ENCODE assay signal across 25 mouse cellular contexts in genomic region chr1:135005696-135006095, GRCm38 (mm10). TPM values are rescaled to one million over a fixed set of nuclear protein-coding genes. Genes with fewer than 3 reads are reported as not detected.
DNase-seq lines count a peak whose midpoint lies in the region; ATAC-seq and TF ChIP-seq lines count a peak whose summit lies in the region.
"Had no signal": no experiment of that assay in that cellular context is flagged by ENCODE, and none has a peak within 500 bp of the region (broad histone marks: within the 10 kb centered on the region; RNA-seq: fewer than 3 reads in every experiment).

No protein-coding gene starts in this region.

- WGBS in limb, embryonic 14.5 days, result 42% methylated on average over 7 of the region's 7 CpGs
- 69% methylated on average over 7 of the region's 7 CpGs for WGBS in limb, embryonic 10.5 days
- 38% methylated on average over 7 of the region's 7 CpGs for WGBS in forebrain, postnatal 0 days

- H3K4me3 ChIP-seq in limb, embryonic 14.5 days (replicated peaks; ENCODE audit: low read length), result no peak overlapping the region
- no peak overlapping the region for H3K4me3 ChIP-seq in limb, embryonic 10.5 days
- no peak overlapping the region for H3K4me3 ChIP-seq in forebrain, postnatal 0 days (ENCODE audit: low read depth, low read length)
- H3K4me3 ChIP-seq: embryonic facial prominence, embryonic 13.5 days; forebrain, embryonic 13.5 days; hindbrain, embryonic 12.5 days; liver, embryonic 12.5 days; midbrain, embryonic 15.5 days; neural tube, embryonic 12.5 days had no signal

- no peaks in the 10 kb centered on the region for H3K9me3 ChIP-seq in limb, embryonic 14.5 days (ENCODE audit: control insufficient read depth, low read length)
- H3K9me3 ChIP-seq in limb, embryonic 10.5 days (replicated peaks), result no peaks in the 10 kb centered on the region
- no peaks in the 10 kb centered on the region for H3K9me3 ChIP-seq in forebrain, postnatal 0 days (ENCODE audit: low read length)
- H3K9me3 ChIP-seq: embryonic facial prominence, embryonic 13.5 days; forebrain, embryonic 13.5 days; hindbrain, embryonic 12.5 days; liver, embryonic 12.5 days; midbrain, embryonic 15.5 days; neural tube, embryonic 12.5 days had no signal

- peak; percentile 25 for DNase-seq in limb, embryonic 14.5 days (ENCODE audit: low spot score)
- DNase-seq in limb, embryonic 10.5 days (ENCODE audit: low spot score), result no peak
- peak; percentile 52 for DNase-seq in brain, adult 2 months (ENCODE audit: low read depth, low spot score)
- peak; percentile 31 to 48 for DNase-seq in heart, adult 9 months (ENCODE audit: low spot score in 2 of 2)
- peak; percentile 53 for DNase-seq in heart, postnatal 4 days
- DNase-seq in forebrain, postnatal 0 days, result no peak
- DNase-seq in layer of hippocampus, postnatal 10 days (ENCODE audit: low spot score in 2 of 2), result no peak
- DNase-seq: adrenal gland, postnatal 14 days; cerebellum, adult 8-10 months; cerebellum, postnatal 36 days; embryo, embryonic 11 days; gastrocnemius, postnatal 14 days; kidney, adult 18-20 months; lung, embryonic 14.5 days; thymus, adult 2 months; thymus, postnatal 4 days had no signal

- no peak for TF ChIP-seq CTCF in forebrain, postnatal 0 days (IDR thresholded peaks at IDR 0.05; ENCODE audit: low read depth)

- no peak overlapping the region for H3K9ac ChIP-seq in limb, embryonic 14.5 days (ENCODE audit: low read depth, low read length, severe bottlenecking)
- no peak overlapping the region for H3K9ac ChIP-seq in forebrain, postnatal 0 days
- H3K9ac ChIP-seq: embryonic facial prominence, embryonic 13.5 days; forebrain, embryonic 13.5 days; hindbrain, embryonic 12.5 days; liver, embryonic 12.5 days; lung, embryonic 14.5 days; midbrain, embryonic 15.5 days; neural tube, embryonic 12.5 days had no signal

- H3K27ac ChIP-seq in limb, embryonic 14.5 days (replicated peaks; ENCODE audit: low read depth, low read length), result no peak overlapping the region
- H3K27ac ChIP-seq in limb, embryonic 10.5 days, result no peak overlapping the region
- H3K27ac ChIP-seq in forebrain, postnatal 0 days (ENCODE audit: low read depth, low read length), result no peak overlapping the region
- H3K27ac ChIP-seq: embryonic facial prominence, embryonic 13.5 days; forebrain, embryonic 13.5 days; hindbrain, embryonic 12.5 days; kidney, postnatal 0 days; liver, embryonic 12.5 days; macrophage; midbrain, embryonic 15.5 days; neural tube, embryonic 12.5 days had no signal

- no peak overlapping the region for H3K4me2 ChIP-seq in limb, embryonic 14.5 days (replicated peaks; ENCODE audit: low read depth, low read length, severe bottlenecking)
- no peak overlapping the region for H3K4me2 ChIP-seq in forebrain, postnatal 0 days (ENCODE audit: low read depth)
- H3K4me2 ChIP-seq: embryonic facial prominence, embryonic 13.5 days; forebrain, embryonic 13.5 days; hindbrain, embryonic 12.5 days; liver, embryonic 12.5 days; lung, embryonic 14.5 days; midbrain, embryonic 15.5 days; neural tube, embryonic 12.5 days had no signal

- no peaks in the 10 kb centered on the region for H3K27me3 ChIP-seq in limb, embryonic 14.5 days (ENCODE audit: control insufficient read depth, insufficient read depth, low read length)
- H3K27me3 ChIP-seq in limb, embryonic 10.5 days (ENCODE audit: low read depth, poor library complexity, severe bottlenecking), result peaks cover 4% of the 10 kb centered on the region; the same call in 1 of the 2 replicates
- H3K27me3 ChIP-seq in forebrain, postnatal 0 days (ENCODE audit: insufficient read depth, low read length), result no peaks in the 10 kb centered on the region
- H3K27me3 ChIP-seq: embryonic facial prominence, embryonic 13.5 days; forebrain, embryonic 13.5 days; hindbrain, embryonic 12.5 days; liver, embryonic 12.5 days; midbrain, embryonic 15.5 days; neural tube, embryonic 12.5 days had no signal

- no peak for ATAC-seq in limb, embryonic 14.5 days (ENCODE audit: low FRiP score, low read depth)
- no peak for ATAC-seq in forebrain, postnatal 0 days
- ATAC-seq: activated CD4-positive, CD25-positive, alpha-beta regulatory T cell, adult 4 months; forebrain, embryonic 13.5 days; liver, embryonic 12.5 days; midbrain, embryonic 15.5 days had no signal

- no peaks in the 10 kb centered on the region for H3K36me3 ChIP-seq in limb, embryonic 14.5 days (ENCODE audit: control insufficient read depth, insufficient read depth, low read length)
- H3K36me3 ChIP-seq in limb, embryonic 10.5 days, result no peaks in the 10 kb centered on the region
- no peaks in the 10 kb centered on the region for H3K36me3 ChIP-seq in forebrain, postnatal 0 days (ENCODE audit: insufficient read depth)
- H3K36me3 ChIP-seq: embryonic facial prominence, embryonic 13.5 days; hindbrain, embryonic 12.5 days; liver, embryonic 12.5 days; midbrain, embryonic 15.5 days; neural tube, embryonic 12.5 days had no signal

- peaks cover 6% of the 10 kb centered on the region for H3K4me1 ChIP-seq in limb, embryonic 14.5 days (ENCODE audit: control insufficient read depth, insufficient read depth, low read length)
- H3K4me1 ChIP-seq in limb, embryonic 10.5 days, result peaks cover 9% of the 10 kb centered on the region; the same call in 1 of the 2 replicates
- no peaks in the 10 kb centered on the region for H3K4me1 ChIP-seq in forebrain, postnatal 0 days (ENCODE audit: insufficient read depth)
- H3K4me1 ChIP-seq: forebrain, embryonic 13.5 days; liver, embryonic 12.5 days; midbrain, embryonic 15.5 days; neural tube, embryonic 12.5 days had no signal

- no peak for TF ChIP-seq POLR2A in limb, embryonic 14.5 days (IDR thresholded peaks at IDR 0.05; ENCODE audit: borderline replicate concordance, extremely low read depth, insufficient read depth, insufficient read length)

RNA-seq across cellular contexts. Expression of gene Ube2t, which starts 43.3 kb away (rescaled TPM):
- 20.5 and 23.5 TPM in 2 replicates for polyA plus RNA-seq in limb, embryonic 14.5 days (2012; rRNA removed)
- polyA plus RNA-seq in limb, embryonic 14.5 days (2014; fragmentation: Nextera tagmentation; extraction: Ambion mirVana), result 21.7 and 24.3 TPM in 2 replicates
- polyA plus RNA-seq in limb, embryonic 10.5 days (2016; fragmentation: Nextera tagmentation; extraction: Ambion mirVana), result 50.2 and 51.1 TPM in 2 replicates
- 10 to 100 TPM; 22.6 to 24.2 TPM for total RNA-seq in heart, postnatal 4 days (2021)
- total RNA-seq in forebrain, postnatal 0 days (2014; rRNA removed), result 5.7 and 5.8 TPM in 2 replicates
- 8.7 and 9.0 TPM in 2 replicates for polyA plus RNA-seq in forebrain, postnatal 0 days (2015; fragmentation: Nextera tagmentation; extraction: Ambion mirVana)
- total RNA-seq in layer of hippocampus, postnatal 10 days (2021), result 1 to 10 TPM; 2.1 to 4.2 TPM

RNA-seq across cellular contexts. Expression of gene Ppp1r12b, which starts 50.0 kb away (rescaled TPM):
- polyA plus RNA-seq in limb, embryonic 14.5 days (2012; rRNA removed), result 10.9 and 11.4 TPM in 2 replicates
- 9.2 and 9.3 TPM in 2 replicates for polyA plus RNA-seq in limb, embryonic 14.5 days (2014; fragmentation: Nextera tagmentation; extraction: Ambion mirVana)
- 5.5 and 5.7 TPM in 2 replicates for polyA plus RNA-seq in limb, embryonic 10.5 days (2016; fragmentation: Nextera tagmentation; extraction: Ambion mirVana)
- 100 to 1,000 TPM; 118 to 124 TPM for total RNA-seq in heart, postnatal 4 days (2021)
- 35.1 and 39.9 TPM in 2 replicates for total RNA-seq in forebrain, postnatal 0 days (2014; rRNA removed)
- 8.3 and 12.4 TPM in 2 replicates for polyA plus RNA-seq in forebrain, postnatal 0 days (2015; fragmentation: Nextera tagmentation; extraction: Ambion mirVana)
- total RNA-seq in layer of hippocampus, postnatal 10 days (2021), result 10 to 100 TPM; 64.2 to 70.2 TPM

Comparison
In these comparisons a context has a peak if more than half of its experiments do, and no peak if none do; other contexts are left out.
1. DNase-seq: peak in limb, embryonic 14.5 days (single experiment), brain, adult 2 months (single experiment), heart, adult 9 months (2 of 2) and heart, postnatal 4 days (single experiment); none in limb, embryonic 10.5 days (single experiment), forebrain, postnatal 0 days (single experiment) and layer of hippocampus, postnatal 10 days (0 of 2).